Mouse (Mus musculus) T-helper 17 cell (primary cell): Measurements from ENCODE around the gene Map3k5.

Experiments
- in situ Hi-C, 2 experiments: fragments of 300-600 bp; cut with MboI, MseI; formaldehyde crosslinking; loops; 1 replicate in 1 of 2; 2 replicates in 1 of 2; pipeline ENCODE4 v1.15.1; 2025; ENCODE audit warnings: high pct_unique_total_duplicates in 2 of 2

Map3k5 gene

DNA sequence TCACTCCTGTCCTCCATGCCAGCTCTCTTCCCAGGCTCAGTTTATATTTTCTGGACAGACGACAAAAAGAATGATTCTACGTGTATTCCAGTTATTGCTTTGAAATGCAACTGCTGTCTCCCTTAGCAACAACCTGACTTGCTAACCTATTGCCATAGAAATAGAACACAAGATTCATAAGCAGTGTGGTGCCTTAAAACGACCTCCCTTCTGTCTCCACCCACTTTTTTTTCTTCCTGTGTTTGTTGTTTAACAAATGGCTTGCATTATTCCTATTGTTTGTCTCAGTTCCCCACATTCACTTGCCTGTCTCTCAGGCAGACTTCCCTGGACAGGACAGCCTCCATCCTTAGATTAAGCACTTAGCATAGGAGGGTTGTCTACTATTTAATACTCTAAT lies 154.8 kb downstream of the Map3k5 start:
- in situ Hi-C loops, result no loop called here

DNA sequence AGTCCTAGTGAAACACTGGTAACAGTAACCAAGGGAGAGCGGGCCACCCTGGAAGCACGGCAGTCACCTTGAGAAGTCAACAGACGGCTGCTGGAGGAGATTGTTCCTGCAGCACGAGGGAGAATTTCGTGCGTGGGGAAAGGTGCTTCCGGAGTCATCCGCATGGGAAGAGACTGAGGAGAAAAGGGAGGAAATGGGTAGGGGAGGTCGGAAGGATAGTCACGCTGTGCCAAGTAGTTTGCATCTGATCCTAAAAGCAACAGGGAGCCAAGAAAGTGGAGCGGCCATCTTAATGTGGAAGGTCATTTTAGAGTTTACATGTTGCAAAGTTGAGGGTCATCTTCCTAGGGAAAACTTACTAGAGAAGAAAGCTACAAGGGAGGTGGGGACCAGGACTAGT lies 155.9 kb downstream of the Map3k5 start:
- in situ Hi-C loops, result no loop called here

DNA sequence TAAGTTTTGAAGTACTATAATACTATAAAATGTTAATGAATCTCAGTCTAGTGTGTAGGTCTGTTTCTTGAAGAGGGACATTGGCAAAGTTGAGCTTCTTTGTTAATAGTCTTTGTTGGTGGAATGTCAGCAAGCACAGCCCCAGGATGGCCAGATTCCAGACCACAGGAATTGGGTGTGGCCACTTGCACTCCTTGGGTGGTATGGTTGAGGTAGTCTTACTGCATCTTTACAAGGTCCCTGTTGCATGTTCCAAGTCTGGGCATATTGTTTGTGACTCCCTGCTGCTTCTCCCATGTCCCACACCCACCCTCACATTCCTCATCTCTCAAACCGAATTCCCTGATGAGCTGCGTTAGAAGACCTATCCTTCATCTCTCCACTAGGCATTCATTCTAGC lies 157.1 kb downstream of the Map3k5 start:
- in situ Hi-C loops, result no loop called here

DNA sequence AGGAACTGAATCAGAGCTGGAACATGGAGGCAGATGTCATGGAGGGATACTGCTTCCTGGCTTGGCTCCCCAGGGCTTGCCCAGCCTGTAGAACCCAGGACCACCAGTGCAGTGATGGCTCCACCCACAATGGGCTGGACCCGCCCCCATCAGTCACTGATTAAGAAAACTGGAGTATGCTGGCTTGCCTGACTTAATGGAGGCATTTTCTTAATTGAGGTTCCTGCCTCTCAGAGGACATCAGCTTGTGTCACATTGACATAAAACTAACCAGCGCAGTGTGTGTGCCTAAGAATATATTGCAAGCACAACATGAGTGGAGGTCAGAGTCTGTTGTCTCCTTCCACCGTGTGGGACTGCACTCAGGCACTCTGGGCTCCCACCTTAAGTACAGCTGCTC lies 158.1 kb downstream of the Map3k5 start:
- in situ Hi-C loops, result no loop called here

DNA sequence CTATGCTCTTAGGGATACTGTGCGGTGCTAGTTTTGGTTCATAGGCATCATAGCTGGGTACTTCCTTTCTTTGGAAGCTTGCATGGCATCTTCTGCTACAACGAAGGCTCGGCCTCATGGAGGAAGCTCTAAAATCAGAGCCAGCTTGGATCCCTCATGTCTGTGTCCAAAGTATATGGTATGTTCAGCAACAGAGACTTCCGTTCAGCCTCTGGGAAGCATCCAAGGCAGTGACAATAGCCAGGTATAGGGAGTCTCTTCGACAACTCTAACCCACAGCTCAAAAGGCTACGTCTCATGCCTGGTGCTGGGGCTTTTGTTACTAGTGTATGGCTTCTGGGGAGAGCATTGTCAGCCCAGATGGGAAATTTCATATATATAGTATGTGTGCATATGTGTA lies 167.2 kb downstream of the Map3k5 start:
- in situ Hi-C loops, result loop anchor here in 1 of 2 experiments (10.0 kb wide), 1 partner anchor 387 kb away; the partner anchor contains the start of gene Il20ra

DNA sequence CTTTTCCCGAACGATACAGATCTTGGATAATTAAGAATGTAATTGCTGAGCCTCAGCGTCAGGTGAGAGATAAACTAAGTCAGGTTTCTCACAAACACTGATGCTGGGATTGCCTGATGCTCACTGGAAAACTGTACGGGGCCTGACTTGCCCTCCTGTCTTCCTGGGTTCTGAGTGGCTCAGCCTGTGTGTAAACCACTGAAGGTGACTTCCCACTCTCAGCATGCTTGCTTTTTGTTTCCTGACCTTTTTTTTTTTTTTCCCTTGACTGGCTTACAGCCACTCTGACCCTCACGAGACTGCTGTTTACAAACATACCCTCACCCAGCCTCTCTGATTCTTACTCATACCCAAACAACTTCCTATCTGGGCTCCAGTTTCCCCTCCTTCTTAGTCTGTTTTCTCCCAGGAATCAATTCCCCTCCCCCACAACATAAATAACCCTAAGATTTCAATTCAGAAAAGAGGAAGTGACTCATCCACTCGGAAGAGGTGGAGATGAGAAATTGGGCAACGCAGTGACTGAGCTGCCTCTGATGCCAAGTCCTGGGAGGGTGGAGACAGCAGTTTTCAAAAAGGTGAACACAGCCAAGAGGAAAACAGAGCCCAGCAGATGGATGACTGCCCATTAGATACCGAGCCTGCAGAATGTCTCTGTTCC lies 170.1 kb downstream of the Map3k5 start:
- in situ Hi-C loops, result loop anchor here in 1 of 2 experiments (10.0 kb wide), 1 partner anchor 390 kb away; the partner anchor contains the start of gene Il20ra

DNA sequence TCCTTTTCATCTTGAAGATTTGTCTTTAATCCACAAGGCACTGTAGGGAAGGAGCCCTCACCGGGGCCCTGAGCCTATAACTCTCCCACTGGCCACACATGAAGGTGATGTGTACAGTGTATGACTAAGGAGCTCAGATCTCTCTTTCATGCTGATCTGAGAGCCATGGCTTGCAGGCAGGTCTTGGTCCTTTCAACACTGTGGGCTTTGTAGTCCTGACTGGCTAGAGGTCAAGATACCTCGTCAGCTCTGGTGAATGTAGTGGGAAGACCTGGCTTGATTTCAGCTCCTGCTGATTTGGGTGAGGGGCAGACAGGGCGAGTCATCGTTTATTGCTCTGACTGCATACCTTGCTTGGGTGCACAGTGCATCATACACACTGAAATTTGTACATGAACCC lies 171.3 kb downstream of the Map3k5 start:
- in situ Hi-C loops, result loop anchor here in 1 of 2 experiments (10.0 kb wide), 1 partner anchor 391 kb away; the partner anchor contains the start of gene Il20ra

DNA sequence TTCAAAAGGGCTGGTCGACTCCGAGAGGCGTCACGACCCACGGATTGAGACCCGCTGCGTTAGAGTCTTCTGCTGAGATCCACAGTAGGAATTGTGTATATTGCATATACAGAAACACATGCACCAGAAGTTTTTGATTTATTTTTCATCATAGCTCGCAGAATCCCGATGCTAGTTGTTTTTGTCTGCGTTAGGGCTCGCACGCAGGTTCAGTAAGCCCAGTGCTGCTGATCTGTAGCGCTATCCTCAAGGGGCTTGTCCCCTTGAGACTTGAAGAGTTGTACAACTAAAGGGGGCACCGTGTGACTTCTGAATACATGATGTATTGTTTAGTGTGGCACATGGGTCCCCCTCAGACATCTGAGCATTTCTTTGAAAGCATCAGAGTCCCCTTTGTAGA lies 172.8 kb downstream of the Map3k5 start:
- in situ Hi-C loops, result loop anchor here in 1 of 2 experiments (10.0 kb wide), 1 partner anchor 392 kb away; the partner anchor contains the start of gene Il20ra

DNA sequence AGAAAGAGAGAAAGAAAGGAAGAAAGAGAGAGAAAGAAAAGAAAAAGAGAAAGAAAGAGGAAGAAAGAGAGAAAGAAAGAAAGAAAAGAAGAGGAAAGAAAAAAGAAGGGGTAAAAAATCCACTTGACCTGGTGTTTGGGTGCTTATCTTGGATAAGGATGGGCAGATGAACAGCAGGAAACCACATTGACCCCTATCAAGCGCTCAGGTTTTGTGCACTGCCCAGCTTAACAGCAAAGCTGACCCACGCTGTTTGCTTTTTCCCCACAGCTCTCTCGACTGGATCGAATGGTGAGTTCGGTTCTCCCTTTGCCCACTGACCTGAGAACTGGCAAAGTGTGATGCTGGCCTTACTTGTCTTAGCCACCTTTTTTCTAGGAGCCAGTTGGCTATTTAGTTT lies 177.2 kb downstream of the Map3k5 start:
- in situ Hi-C loops, result no loop called here

DNA sequence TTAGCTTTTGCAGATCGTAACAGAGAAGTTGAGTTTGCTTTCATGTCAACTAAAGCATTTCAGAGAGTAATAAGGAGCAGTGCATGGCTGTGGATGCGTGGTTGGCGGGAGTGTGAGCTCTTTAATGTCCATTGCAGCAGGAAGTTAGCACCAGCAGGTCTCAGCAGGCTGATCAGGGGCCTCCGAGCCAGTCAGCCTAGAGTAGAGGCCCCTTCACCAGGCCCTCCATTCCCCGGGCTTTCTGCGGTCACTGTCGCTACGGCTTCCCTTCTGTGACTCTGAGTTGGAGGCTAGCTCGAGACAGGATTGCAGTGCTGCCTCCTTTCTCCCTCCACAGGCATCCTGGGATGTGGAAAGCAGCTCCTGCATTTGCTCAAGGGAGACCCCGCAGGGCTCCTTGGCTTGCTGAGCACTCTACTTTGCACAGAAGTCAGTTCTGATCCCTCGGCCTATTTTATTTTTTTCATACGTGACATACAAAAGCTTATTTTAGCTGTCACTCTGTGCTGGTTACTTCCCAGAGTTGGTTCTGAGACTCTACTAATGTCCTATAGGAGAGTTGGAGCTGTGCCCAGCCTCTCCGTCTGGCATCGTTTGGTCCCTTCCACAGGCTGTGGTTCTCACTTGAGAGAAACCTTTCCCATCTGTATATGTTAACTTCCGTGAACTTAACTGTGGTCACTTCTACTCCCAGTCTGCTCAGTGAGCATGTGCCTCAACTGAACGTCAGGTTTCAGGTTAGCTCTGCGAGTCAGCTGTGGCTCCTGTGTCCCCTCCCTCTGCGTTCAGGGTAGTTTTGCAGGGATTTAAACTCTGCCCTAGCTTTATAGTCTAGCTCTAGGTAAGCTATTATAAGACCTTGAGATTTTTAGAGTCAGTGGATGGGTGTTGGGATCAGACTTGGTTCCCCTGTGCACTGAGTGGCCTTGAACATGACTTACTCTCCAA lies 178.0 kb downstream of the Map3k5 start:
- in situ Hi-C loops, result no loop called here

DNA sequence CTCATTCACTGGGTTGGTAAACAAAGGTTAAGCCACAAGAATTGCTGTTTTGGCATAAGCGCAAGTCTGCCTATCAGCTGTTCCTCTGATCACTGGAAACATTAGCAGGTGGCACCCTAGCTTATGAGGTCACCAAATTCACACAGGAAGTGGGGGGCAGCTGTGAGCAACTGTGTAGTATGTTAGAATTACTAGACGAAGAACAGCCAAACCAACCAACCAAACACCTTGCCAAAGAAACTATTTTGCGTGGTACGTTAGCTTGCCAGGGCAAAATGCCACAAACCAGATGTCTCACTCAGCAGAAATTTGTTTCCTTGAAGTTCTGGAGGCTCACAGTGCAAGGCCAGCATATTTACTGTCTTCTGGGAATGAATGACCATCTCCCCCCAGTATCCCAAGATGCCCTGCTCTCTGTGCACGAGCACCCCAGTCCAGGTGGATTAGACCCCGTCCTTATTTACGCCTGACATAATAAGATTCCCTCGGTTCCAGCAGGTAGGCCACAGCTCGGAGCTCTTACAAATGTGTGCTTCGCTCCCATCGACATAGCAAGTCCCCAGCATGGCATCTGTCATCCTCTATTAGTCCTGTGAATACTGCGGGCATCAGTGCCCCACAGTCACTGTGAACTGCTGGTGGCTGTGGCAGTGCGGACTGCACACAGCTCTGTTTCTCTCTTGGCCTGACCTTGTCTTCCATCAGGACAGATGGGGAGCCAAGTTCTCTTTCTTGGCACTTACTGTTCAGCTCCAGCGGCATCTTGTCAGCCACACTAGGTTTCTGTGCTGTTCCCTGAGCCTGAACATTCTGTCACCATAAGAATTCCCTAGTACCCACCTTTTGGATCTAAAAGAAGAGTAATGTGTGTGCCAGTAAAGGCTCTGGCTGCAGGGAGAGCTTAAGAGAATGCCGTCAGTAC lies 185.5 kb downstream of the Map3k5 start:
- in situ Hi-C loops, result no loop called here

DNA sequence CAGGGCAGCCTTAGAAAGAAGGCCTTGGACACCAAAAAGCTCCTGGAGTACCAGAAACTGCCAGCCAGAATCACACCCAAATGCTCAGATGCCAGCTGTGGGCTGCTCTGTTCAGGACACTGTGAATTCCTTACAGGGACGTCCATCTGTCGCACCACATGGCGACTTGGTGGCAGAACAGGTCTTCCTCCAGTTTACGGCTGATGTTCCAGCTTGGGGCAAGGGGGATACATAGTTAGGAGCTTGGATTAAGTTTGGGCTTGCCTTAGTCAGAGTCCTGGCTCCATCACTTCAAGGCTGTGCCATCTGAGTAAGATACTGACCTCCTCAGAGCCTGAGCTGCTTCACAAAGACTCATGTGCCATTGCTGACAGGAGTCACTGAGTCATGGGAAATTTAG lies 187.7 kb downstream of the Map3k5 start:
- in situ Hi-C loops, result no loop called here

DNA sequence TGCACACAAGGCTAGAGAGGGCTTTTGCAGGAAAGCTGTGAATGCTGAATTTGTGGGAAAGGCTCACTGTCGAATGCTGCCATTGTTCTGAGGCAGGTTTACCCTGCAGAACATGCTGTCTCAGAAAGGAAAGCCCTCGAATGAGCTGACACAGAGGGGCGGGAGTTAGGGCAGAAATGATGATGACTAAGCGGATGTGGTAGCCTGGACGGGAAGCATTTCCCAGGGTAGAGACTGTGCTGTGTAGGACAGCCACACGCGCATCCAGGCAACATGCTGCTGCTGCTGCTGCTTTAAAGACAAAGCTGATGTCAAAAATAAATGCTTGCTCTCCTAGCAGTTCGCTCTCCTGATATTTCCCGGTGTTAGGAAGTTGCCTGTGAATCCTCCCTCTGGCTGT lies 189.1 kb downstream of the Map3k5 start:
- in situ Hi-C loops, result no loop called here

DNA sequence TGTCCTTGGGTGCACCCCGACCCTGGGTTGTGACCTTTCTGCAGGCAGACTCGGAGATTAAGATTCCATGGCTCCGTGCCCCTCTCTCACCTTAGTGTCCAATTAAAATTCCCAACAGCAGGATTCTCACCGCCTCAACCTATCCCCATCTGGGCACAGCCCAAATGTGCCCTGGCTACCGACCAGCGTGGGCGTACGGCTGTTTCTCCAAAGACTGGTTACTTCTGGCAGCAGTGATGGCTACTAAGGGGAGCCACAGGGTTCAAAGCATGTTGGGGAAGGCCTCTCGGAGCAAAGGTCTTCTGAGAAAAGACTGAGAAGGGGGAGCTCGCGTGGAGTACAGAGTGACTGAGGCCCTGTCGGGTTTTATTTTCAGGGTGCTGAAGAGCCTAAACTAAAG lies 190.3 kb downstream of the Map3k5 start:
- in situ Hi-C loops, result no loop called here

DNA sequence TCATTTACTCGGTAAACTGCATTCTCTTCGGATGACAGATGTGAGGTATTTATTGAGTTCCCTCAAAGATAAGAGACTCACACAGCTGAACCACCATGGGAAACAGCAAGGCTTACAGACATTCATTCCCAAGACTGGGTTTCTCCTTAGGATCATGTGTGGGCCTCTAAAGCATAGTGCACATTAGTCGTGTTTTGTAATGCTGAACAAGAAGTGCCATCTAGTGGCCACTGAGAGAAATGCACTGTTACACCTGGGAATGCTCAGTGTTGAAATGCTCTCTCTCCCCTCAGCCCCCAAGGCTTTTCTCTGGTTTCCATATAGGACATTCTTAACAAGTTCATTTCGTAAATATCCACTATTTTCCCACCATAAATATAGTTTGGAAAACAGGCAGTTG lies 191.0 kb downstream of the Map3k5 start:
- in situ Hi-C loops, result no loop called here

DNA sequence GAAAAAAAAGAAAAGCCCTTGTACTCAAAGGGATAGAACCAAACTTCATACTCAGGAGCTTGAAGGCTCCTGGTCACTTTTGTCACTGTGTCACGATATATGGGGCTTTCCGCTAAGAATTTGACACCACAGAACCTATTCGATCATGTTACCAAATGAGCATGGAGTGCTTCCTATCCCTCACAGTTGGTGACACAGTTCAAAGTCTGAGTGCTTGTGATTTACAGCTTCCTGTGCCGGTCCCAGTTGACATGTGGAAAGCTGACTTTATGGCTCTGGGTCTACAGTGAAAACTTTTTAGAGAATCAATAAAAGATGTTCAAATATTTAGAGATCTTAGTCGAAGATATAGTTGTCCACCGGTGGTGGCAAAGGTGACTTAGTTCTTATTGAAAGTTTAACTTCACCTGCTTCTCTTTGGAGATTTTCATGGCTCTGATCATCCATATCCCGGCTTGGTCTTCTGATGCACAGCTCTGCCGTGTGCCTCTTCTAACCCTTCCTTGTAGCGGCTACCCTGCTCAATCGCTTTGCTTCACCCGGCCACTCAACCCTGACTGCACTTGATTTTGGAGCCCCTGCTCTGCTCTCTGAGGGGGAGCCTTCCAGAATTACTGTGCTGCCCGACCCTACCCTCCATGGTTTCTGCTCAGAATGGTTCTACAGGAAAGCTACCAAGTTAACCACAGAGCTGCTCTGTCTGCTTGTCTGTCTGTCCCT lies 198.8 kb downstream of the Map3k5 start:
- in situ Hi-C loops, result loop anchor here in 1 of 2 experiments (10.0 kb wide), 1 partner anchor 418 kb away; the partner anchor contains the start of gene Il20ra

DNA sequence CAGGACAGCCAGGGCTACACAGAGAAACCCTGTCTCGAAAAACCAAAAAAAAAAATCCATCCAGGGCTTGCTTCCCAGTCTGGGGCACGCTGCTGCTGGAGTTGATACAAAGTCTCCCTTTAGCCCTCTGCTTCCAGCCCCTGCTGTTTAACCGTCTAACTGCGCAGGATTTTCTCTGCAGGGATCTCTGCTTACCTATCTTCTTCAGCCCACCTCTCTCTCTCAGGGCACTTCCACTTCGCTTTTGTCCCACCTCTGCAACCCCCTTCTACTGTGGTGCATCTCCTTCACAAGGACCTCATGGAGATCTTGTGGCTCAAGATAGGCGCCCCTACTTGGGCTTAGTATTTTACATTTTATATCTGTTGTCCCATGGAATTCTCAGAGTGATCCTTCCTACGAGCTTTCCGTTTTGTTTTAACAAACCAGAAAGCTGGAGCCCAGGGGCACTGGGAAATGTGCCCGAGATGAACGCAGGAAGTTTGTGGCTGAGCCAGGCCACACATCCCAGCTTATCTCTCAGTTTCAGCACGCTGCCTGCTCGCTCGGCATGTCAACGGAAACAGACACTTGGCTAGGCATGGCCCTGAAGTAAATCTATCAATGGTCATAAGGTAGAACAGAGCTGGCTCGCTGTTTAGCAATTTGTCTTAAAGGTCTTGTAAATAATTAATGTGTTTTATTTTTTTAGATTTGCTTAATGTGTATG lies 201.2 kb downstream of the Map3k5 start:
- in situ Hi-C loops, result loop anchor here in 1 of 2 experiments (10.0 kb wide), 1 partner anchor 421 kb away; the partner anchor contains the start of gene Il20ra

DNA sequence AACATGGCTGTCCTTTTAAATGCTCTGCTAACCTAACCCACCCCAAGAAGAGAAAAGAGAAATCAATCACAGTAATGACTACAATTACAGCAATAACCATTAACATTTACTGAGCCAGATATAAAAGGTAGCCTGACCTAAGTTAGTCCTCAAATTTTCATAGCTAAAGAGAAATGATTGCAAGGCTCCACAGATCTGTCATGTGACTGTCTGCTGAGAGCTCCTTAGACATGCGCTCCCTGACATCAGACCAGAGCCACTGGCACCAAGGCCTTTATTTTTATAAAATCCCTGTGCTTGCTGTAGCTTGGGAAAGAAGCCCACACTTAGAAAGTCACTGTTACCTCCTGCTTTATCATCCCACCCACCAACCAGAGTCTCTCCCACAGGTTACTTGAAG lies 202.2 kb downstream of the Map3k5 start:
- in situ Hi-C loops, result loop anchor here in 1 of 2 experiments (10.0 kb wide), 1 partner anchor 422 kb away; the partner anchor contains the start of gene Il20ra

DNA sequence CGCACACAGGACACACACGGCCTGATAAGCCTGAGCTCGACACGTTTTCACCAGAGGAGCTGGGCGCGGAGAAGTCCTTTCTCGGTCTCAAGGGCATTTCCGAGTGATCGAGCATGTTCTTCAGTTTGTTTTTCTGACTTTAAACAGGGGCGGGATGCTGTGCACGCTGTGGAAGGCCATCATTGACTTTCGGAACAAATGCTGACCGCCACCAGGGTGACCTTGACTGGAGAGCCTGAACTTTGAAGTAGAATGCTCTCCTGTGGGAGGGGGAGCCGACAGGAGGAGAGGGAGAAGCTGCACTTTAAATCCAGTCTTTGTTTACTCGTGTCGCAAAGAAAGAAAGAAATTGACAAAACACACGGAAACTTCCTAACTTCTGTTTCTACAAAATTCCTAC lies 207.1 kb downstream of the Map3k5 start:
- in situ Hi-C loops, result no loop called here
